Mouse (Mus musculus): ENCODE data around the gene Ccdc27.
A peak's percentile ranks its signal among the peaks of the same experiment; 100 is the strongest.

Ccdc27 gene

DNA sequence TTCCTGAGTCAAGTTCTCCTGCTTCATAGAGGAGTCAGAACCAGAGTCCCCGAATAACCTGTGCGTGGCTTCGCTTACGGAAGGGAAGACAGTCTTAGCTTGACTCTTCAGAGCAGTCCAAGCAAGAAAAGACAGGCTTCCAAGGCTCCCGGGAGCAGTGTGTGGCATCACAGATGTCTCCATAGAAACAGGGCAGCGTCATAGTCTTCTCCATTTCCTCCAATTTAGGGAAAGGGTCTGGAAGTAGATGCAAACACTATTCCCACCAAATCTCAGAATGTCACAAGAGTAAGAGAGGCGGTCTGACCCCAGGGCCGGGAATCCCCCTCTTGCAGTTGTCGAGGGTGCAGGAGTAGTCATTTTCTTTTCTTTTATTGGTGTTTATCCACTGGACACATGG is at the start of gene Ccdc27:
Gene Ccdc27, minus strand, starts transcription at position 101 of the 400 bp plus-strand sequence.
- DNase-seq, result no peak

DNA sequence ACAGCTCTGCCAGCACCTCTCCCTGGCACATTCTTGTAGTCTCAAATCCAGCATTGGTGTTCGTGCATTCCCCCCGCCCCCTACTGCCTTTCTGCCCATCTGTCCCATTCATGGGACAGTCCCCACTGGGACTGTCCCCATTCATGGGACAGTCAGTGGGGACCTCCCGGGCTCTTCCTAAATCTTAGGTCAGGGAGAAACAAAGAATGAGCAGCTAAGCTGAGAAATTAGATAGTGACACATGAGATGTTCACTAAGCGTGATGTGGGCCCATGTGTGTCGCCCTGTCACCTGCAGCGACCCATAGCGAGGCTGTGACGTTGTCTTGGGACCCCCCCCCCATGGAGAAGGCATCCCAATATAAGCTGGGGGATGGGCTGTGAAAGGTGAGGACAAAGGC is 48.9 kb upstream of the Ccdc27 start:
- no peak for DNase-seq

DNA sequence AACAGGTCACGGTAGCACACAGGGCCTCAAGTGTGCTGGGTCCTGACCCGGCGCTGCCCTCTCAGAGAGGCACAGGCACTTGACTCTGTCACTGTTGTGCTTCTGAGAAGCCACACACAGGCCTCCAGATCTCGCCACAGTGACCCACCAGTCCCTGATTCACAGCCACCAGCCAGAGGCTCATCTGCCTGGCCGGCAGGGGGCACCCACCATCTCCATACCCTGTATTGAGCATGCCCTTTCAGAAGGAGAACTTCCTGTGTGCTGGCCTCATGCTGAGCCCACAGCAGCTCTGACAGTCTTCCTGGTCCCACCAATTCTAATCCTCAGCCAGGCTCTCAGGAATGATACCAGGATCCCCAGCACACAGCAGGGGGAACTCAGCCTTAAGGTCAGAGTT is 46.7 kb upstream of the Ccdc27 start:
- no peak for DNase-seq

DNA sequence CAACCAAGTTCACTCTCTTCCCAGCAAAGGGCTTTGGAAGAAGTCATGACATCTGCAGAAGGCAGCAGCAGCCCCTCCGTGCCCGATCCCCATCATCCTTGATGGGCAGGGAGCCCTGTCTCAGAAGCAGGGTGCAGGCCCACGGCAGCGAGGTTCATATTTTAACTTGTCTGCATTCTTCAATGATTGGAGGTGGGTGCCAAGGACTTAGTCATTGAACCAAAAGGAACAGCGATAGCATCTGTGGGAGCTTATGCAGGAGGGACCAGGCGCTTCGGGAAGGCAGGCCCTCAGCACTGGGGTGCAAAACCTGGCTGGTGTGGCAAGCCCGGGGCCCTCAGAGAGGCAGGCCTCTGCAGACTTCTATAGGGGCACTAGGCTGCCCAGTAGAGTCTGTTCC is 44.0 kb upstream of the Ccdc27 start:
- DNase-seq, result no peak

DNA sequence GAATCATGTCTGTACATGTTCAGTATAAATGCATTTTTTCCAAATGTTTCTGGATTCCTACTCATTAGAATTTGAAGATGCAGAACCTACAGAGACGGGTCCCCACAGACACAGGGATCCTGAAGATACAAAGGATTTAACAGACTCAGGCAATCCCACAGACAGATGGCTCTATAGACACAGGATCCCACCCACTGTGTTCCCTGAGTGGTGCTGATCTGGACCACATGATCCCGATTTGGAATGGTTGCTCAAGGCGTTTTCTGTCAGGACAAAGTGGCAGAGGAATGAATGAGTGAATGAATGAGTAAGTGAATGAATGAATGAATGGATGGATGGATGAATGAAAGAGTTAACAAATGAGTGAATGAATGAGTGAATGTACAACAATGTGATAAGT is 43.4 kb upstream of the Ccdc27 start:
- DNase-seq, result no peak

DNA sequence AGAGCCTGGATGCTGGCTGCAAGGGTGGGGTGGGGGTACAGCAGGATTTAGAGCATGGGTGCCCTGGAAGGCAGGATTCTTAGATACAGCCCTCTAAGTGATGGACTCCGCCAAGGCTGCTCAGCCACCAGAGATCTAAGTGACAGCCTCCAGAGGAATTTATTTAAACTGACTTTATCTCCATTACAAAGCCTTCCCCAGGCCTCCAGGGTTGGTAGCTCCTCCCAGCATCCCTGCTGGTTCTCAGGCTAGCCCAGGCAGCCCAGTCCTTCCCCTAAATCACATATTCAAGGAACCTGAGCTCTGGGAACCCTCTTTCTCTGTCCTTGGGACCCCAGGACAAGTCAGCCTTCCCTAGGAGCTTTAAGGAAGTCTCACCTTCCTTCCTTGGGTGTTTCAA is 39.5 kb upstream of the Ccdc27 start:
- no peak for DNase-seq

DNA sequence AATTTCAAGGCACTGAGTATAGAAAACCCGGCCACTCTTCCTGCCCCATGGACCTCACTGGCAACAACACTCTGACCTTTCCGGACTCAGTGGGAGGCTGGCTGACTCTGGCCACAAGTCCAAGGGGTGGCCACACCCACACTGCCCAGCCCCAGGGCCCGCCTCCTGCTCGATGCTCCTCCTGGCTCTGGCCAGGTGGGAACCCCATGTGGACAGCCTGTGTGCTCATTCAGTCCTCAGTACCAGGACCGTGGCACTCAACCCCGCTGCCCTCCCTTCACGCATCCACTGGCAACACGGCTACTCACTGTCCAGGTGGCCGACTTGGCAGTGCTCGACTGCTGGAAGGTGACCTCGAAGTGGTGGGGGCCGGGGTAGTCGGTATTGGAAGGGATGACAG is 38.5 kb upstream of the Ccdc27 start:
- DNase-seq, result peak; percentile 85

DNA sequence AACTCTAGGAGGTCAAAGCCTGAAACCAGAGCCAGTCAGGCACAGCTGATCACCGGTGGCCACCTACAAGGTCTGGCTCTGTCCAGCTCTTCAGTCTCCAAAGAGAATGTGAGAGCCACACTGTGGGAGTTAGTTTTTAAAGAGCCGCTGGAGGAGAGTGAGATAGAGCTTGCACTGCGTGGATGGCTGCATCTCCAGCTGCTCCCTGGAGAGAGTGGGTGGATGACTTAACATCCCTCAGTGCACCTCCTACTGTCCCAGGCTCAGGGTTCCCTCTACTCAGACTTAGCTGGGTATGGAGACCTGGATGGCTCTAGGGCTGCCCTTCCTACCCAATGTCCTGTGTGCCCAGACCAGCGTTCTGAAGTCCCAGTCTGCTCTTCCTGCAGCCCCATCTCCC is 37.7 kb upstream of the Ccdc27 start:
- no peak for DNase-seq

DNA sequence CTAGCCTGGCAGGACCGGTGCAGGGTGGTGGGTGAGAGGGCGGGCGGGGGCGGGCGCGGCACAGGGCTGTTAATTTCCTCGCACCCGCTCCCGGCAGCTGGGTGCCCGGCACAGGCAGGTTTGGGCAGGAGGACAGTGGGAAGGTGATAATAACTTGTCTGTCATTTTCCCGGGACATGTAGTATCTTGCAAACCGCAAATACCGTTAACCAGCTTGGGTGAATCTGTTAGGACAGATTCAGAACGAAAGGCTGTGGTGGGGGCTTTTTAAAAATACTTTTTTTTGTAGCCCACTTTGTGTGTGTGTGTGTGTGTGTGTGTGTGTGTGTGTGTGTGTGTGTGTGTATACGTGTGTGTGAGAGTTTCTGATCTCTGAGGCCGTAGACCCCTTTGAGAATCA is 29.5 kb upstream of the Ccdc27 start:
- no peak for DNase-seq

DNA sequence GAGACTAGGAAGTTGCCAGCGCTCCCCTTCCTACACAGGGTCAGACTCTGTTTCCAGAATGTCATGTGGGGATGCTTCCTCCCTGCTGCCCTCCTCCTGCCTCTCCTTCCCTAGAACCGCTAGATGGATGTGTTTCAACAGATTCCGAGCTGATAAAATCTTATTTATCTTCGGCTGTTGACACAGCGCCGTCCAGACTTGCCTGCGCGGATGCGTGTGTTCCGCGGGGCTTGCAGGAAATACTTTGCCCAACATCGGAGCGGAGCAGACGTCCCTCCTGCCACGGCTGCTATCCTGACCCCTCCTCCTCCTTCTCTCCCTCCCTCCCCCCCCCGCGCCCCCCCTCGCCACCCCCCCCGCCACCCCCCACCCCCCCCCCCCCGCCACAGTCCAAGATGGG is 29.0 kb upstream of the Ccdc27 start:
- no peak for DNase-seq

DNA sequence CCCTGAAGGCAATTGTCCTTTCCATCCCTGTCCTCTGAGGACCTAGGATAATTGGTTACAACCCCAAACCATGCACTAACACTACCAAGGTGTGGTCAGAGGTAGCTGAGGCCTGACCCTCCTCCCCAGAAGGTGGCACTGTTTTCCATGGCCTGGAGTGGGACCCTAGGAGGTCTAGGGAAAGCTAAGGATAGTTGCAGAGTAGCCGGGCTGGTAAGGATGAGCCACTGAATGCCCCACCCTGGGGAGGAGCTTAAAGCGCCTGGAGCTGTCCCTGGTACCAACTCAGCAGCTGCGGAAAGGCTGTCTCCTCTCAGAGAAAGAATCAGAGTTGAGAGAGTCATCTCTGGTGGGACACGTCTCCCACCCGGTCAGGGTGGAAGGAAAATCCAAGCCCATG is 28.4 kb upstream of the Ccdc27 start:
- peak; percentile 44 for DNase-seq

DNA sequence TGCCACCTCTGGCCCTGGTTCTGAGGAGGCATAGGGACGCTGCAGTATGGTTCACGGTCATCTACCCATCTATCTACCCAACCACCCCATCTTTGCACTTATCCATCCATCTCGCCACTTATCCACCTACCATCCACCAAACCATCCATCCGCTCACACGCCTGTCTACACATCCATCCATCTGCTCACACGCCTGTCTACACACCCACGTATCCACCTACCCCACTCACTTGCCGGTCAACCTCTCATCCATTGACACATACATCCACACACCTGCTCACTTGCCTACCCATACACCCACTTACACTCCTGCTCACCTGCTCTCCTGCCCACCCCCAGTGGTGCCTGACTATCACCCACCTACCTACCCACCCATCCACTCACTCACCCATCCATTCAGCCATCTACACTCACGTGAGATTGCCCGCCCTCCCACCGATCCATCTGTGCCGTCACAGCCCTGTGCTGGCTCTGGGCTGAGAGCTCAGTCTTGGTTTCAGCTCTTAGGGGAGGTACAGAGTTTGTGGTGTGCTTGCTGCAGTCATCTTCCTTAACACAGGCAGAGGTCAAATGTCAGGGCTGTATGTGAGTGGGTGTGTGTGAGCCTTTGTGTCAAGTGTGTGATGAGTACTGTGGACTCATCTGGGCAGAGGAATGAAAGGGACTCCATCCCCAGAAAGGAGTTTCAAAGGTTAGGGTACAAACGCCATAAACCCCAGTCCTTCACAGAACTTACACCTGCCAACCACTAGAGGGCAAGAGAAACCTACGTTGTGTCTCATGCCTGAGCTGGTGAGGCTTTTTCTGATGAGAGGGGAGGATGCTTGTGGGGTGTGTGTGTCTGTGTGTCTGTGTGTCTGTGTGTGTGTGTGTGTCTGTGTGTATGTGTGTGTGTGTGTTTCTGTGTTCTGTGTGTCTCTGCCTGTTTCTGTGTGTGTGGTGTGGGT is 22.6 kb upstream of the Ccdc27 start:
- DNase-seq, result peak; percentile 48

DNA sequence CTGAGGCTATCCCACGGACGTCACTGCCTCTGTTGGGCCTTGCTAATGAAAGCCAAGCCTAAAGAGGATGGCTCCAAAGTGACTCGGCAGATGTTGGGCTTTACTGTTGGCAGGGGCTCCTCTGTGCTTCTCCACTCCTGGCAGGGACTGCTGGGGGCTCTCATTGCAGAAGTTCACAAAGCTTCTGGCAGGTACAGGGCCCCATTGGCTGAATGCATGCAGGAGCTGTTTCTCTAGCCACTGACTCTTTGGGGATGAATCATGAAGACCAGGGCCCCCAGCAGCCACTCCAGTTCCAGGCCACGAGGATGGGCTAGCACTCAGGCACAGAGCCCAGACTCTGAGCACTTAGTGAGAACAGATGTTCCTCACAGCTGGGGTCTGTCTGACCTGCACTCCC is 15.2 kb upstream of the Ccdc27 start:
- no peak for DNase-seq

DNA sequence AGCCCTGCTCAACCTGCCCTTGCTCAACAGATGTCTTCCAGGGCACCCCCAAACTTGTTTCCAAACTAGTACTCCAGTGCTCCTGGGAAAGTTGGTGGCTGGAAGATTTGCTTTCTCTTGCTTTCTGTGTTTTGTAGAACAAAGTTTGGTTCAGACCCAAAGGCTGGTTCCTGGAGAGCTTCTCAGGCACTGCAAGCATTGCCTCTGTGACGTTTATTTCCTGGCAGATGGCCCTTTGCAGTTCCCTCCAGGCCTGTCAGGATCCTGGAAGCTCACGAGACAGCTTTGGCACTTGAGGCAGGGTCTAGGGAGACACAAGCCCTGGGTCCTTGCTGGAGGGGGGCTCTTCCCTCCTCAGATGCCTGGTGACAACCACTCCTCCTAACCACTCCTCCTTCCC is 14.2 kb upstream of the Ccdc27 start:
- DNase-seq, result no peak

DNA sequence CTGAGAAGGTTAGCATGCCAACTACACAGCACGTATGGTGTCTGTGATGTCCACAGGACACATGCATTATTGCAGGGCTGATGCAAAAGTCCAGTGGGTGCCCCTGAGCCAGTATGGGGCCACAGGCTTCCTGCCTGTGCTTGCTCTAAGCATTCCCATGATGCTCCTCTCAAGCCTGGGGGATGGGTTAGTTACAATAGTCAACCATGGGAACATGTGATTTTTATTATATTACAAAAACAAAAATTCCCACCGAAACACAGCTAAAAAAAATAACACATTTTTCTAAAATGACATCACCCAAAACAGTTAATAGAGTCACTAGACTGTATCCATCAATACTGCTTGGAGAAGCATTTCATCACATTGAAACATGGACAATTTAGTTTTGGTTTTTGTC is 13.6 kb upstream of the Ccdc27 start:
- DNase-seq, result no peak

DNA sequence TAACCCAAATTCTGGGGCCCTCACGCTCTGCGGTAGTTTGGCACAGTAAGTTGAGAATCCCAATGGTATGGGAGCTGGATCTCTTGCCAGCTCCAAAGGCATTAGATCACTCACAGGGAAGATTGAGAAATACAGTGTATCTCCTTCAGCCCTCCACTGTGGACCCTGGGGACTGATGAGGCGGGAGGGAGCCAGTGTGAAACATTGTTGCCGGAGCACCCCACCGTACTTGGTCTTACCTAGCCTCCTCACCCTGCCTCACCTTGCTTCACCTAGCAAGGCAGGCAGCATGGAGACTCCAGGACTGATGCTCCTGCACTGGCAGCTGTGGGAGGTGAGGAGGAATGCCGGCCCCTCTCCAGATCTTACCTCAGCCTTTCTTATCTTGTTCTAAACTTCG is 13.0 kb upstream of the Ccdc27 start:
- no peak for DNase-seq

DNA sequence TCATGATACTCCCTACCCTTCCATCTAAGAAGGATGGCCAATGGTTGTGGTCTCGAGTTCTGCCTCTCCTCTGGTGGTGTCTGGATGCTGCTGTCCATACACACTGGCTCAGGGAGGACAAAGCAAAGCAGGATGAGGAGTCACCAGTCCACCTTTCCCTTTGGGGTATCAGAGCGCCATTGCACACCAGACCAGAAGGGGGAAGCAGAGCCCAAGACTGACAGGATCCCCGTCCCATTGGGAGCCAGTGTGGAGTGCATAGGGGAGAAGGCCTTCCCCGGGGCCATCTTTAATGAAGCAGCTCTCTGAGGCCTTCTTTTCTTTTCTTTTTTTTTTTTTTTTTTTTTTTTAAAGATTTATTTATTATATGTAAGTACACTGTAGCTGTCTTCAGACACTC is 10.6 kb upstream of the Ccdc27 start:
- no peak for DNase-seq

DNA sequence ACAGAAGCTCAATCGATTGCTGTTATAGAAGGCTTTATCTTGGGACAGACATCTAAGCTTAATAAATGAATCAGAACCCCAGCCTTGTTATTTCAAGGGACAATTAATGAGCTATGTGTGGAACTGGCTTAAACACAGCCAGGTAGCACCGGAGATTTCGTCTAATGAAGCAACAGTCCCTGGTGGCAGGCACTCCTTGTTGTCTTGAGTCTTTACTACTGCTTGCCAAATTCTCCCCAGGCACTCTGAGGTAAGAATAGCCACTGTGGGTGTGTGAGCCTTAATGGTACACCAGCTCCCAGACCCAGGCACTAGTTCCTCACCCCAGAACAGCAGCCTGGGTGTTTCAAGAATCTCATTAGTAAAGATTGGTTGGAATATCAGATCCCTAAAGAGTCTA is 8.9 kb upstream of the Ccdc27 start:
- DNase-seq, result no peak

DNA sequence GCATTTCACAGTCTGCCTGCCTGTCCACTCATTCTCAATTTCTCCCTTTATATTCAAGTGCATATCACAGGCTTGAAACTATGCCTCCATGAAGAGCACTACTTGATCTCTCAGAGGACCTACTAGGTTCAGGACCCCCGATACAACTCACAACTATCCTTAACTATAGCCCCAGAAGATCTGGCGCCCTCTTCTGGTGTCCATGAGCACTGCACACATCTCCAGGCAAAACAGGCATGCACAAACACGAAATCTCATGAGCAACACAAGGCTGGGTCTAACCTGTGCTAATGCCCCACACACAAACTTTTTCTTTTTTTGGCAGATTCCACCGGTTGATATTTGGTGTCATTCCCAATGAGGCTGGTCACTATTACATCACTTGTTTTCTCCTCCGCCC is 3.4 kb upstream of the Ccdc27 start:
- DNase-seq, result no peak

DNA sequence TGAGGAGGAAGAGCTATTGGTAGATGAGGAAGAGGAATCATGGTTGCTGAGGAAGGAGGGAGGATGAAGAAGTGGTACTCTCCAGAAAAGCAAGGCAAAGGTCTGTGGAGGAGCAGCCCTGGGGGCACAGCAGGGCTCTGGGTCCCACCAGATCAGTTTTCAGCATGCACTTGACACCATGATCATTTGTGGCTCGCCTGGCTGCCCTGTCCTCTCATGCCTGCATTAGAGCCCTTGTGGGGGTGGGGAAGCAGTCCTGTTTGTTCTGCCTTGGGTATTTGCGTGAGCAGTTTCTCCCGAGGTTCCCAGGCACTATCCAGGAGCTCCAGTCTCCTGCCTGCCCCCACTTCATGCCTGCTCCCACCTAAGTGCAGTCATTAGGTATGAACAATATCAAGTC is 5.4 kb downstream of the Ccdc27 start:
- no peak for DNase-seq

DNA sequence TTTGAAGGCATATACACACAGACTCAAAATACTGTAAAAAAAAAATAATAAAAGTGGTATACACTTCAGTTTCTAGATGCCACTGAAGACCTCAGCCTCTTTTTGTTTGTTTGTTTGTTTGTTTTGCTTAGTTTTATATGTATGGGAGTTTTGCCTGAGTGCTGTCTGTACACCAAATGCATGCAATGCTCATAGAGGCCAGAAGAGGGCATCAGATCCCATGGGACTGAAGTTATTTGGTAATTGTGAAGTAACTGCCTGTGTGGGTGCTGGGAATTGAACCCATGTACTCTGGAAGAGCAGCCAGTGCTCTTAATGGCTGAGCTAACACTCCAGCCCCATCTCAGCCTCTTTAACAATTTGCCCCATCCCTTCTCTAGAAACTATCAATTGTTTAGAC is 13.8 kb downstream of the Ccdc27 start:
- no peak for DNase-seq

DNA sequence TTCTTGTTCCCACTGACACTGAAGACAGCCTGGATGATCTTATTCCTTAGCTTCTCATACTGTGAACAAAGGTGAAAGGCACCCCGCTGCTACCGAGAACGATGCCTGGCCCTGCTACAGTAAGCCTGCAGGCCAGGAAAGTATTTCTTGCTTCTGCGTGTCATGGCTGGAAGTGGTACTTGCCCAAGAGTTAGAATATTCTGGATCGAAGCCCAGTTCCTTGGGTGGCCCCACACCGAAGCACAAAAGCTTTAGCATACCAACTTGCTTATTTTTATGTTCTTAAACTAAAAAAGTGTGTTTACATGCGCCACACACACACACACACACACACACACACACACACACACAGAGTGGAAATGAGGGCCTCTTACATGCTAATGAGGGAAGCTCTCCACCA is 14.4 kb downstream of the Ccdc27 start:
- DNase-seq, result no peak

DNA sequence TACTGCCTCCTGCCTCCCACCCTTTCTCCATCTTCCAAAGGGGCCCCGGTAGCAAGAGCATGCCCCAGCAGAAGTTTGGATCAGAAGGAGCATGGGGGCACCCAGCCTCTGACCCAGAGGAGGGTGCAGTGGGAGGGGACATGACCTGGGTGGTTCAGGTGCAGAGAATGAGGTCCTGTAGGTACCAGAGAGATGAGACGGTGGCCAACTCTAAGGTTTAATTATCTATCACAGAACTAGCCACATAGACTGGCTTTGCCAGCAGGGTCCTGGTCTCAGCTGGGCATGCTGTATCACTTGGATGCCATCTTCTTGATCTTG is 16.1 kb downstream of the Ccdc27 start:
- DNase-seq, result no peak

DNA sequence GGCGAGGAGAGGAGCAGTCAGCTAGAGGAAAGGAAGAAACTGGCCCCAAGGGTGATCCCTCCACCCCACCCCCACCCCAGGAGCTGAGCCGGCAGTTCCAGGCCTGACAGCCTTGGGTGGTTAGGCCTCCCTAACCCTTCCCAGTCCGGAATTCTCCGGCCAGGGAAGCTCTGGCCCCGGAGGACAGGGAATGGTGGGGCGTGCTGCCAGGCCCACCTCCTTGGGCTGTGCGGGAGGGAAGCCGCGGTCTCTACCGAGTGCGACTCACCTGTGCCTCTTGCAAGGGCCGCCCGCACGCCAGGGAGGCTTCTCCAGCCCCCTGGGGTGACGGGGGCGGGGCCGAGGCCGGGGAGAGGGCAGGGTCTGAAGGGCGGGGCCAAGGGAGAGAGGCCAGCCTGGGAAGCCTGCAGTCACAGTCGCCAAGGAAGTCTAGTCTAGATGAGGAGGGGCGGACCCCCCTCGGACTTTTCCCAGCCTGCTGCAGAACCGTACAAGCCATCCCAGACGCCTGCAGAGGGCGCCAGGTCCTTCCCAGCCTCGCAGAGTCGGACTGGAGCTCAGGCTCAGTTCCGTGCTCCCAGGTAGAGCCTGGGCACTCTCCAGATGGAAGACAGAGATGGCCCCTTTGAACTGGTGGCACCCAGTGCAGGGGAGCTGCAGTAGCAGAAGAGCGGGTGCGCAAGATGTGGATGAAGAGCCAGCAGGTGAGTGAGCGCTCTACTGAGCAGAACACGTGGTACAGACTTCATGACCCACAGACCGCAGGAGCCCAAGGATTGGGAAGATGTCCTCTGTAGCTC is 16.6 kb downstream of the Ccdc27 start, which contains the start of gene Smim1:
Gene Smim1, minus strand, starts transcription at position 590 of the 800 bp plus-strand sequence.
- DNase-seq, result peak; percentile 97

Data from kidney, adult 9 months (tissue).